Mouse (Mus musculus): ENCODE measurements around the gene Lpin1.

Gene Lpin1

DNA sequence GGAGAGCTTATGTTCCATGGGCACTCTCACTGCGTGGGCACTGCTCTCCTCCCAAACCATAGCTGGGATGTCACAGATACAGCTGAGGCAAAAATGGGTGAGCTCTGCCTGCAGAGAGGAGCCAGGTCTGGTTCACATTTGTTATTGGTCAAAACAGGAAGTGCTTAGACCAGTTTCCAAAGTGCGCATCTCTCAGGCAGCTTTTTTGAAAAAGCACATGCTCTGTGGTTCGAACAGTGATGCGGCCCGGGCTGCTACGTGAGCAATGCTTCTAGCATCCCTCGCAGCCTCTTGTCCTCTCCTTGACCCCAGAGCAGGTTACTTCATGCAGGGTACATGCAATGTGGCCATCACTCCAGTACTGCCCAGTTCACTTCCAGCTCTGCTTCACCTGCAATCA is 82.1 kb downstream of the Lpin1 start:
- no peak for DNase-seq (ENCODE audit: low read depth, low spot score)

DNA sequence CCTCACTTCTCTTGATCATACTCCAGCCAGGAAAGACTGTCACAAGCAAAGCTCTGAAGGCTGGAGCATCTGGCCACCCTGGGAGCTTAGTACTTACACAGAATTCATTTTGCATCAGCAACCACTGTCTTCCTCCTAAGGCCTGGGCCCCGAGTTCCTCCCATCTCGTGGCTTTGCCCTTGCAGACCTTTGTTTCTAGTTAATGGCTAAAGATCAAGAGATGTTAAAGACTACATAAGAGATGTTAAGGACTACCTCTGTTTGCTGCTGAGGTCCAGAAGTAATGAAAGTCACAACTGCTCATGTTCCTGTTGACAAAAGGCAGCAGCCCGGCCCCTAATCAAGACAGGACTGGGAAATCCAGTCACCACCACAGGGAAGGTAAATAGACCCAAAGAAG is 82.8 kb downstream of the Lpin1 start:
- no peak for DNase-seq (ENCODE audit: low read depth, low spot score)

- DNase-seq (ENCODE audit: low read depth, low spot score): no peak
These were observed 83.9 kb downstream of the Lpin1 start for GRCm38 (mm10) chr12:16526862-16527261.

- DNase-seq (ENCODE audit: low read depth, low spot score): no peak
These were observed 84.6 kb downstream of the Lpin1 start for GRCm38 (mm10) chr12:16526134-16526533.

DNA sequence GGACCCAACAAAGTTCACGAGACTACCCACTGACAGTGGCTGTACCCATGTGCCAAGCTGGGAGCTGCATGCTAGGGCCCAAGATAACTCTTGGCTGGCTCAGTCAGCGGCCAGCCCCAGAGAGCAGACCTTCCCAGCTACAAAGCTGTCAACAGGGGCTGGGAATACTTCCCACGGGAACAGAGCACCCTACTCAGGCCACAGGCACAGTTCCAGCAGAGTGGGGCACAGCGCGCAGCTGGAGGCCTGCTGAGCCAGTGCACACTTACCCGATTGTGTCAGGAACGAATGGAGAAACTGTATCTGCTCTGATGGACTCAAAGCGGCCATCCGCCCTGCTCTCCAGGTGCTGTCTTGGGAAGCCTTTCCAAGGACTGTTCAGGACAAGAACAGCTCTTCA is 95.6 kb downstream of the Lpin1 start:
- no peak for DNase-seq (ENCODE audit: low read depth, low spot score)

- no peak for DNase-seq (ENCODE audit: low read depth, low spot score)
These were observed 97.8 kb downstream of the Lpin1 start for GRCm38 (mm10) chr12:16512991-16513390.

GRCm38 (mm10) chr12:16509122-16509752 is 101.5 kb downstream of the Lpin1 start:
- DNase-seq (ENCODE audit: low read depth, low spot score): peak; percentile 69

DNA sequence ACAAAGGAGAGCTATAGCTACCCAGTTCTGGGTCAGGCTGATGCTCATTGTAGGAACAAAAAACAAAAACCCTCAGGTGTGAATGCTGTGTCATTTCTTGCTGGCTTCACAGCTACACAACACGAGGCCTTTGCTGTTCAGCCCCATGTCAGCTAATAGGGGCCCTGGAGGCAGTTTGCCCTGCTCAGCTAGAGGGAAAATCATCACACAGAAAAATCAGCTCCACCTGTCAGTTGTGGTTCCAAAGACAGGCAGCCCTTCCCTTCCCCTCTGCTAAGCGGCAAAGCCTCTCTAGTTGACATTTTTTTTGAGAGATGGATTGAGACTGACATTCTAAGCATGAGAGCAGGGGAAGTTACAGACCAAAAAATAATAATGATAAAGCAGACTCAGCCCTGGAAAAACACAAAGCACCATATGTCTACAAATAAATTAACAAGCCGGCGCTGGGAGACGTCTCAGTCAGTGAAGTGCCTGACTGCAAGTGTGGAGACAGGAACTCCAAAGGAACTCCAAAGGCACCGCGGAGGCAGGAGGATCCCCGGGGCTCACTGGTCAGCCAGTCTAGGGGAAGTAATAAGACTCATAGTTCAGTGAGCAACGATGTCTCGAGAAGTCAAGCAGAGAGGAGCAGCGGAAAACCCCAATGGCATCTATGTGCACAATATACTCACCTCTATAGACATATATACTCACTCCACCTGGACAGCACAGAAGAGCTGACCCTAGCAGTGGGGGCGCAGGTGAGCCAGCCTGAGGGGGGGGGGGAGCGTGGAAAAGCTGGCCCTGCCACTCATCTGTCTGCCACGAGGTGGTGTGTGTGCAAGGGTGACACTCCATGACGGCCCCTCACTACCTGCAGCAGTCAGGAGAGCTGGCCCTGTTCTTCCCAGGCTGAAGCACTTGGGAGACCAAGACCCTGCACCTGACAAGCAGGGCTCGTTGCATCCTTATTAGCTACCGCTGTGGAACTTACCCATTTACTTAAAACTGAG is 103.7 kb downstream of the Lpin1 start:
- DNase-seq (ENCODE audit: low read depth, low spot score): no peak

DNA sequence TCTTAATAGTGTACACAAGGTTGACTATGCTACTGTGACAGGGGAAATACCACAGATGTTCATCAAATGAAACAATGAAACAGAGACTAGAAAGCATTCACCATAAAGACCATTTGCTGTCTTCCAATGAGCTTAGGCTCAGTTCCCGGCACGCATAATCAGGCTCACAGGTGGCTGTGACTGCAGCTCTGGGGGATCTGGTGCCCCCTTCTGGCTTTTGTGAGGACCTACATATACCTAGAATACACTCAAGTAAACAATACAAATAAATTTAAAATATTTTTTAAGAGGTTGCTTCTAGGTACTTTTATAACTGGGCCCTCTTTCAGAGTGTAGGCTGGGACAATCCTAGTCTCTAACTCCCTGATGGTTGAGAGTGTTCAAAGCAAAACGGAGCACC is 106.5 kb downstream of the Lpin1 start:
- peak; percentile 48 for DNase-seq (ENCODE audit: low read depth, low spot score)

DNA sequence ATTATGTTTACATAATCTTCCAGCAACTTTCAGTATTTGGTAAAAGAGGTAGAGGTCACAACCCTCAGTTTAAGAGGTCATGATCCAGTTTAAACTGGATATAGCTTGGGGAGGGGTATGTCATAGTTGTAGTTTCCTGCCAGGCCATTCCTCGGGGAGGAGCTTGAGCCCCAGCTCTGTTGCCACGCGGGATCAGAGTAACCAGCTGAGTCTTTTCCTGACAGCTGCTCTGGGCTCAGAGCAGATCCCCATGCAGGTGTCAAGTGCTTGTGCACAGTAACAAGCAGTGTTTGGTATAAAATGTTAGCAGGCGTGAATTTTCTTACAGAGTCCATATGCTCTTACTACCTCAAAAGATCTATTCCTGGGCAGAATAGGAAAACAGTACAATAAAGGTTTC is 112.8 kb downstream of the Lpin1 start:
- DNase-seq (ENCODE audit: low read depth, low spot score): no peak

- no peak for DNase-seq (ENCODE audit: low read depth, low spot score)
These were observed 118.1 kb downstream of the Lpin1 start for GRCm38 (mm10) chr12:16492713-16493112.

DNA sequence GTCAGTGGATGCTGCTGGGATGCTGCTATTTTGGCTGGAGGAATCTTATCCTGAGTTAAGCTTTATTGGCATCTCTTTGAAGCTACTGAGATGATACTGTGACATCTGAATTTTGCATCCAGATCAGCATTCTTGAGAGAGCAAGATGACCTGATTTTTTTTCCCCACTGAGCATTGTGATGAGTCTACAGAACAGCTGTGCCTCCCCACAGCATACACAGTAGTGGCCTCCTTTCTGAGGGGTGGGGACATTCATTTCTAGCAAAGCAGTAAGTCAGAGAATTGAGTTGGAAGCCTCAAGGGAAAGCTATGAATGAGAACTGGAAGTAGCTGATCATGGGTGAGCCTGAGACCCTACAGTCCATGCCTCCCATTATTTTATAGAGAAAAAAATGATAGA is 121.9 kb downstream of the Lpin1 start:
- no peak for DNase-seq (ENCODE audit: low read depth, low spot score)

GRCm38 (mm10) chr12:16487453-16487852 is 123.3 kb downstream of the Lpin1 start:
- DNase-seq (ENCODE audit: low read depth, low spot score): no peak
